Mouse (Mus musculus) layer of hippocampus, postnatal 10 days (tissue): Measurements from ENCODE around the gene Wsb1. TPM values are rescaled to one million over a fixed set of nuclear protein-coding genes. Genes with fewer than 3 reads are reported as not detected.

Experiments
- DNase-seq, 2 experiments: peaks; one replicate each; pipeline ENCODE4 v3.0.0; 2021; ENCODE audit warnings: low spot score in 2 of 2
- total RNA-seq, 2 experiments: library from RNA; stranded (reverse); gene quantifications; 2 replicates each; pipeline ENCODE4 v1.2.3; 2021

The Wsb1 gene
- total RNA-seq, 2 experiments from 2014 or later, result 93.4 to 122 TPM

GRCm38 (mm10) chr11:79218936-79219626, 35.4 kb downstream of the Wsb1 start:
- DNase-seq, result no peak

DNA sequence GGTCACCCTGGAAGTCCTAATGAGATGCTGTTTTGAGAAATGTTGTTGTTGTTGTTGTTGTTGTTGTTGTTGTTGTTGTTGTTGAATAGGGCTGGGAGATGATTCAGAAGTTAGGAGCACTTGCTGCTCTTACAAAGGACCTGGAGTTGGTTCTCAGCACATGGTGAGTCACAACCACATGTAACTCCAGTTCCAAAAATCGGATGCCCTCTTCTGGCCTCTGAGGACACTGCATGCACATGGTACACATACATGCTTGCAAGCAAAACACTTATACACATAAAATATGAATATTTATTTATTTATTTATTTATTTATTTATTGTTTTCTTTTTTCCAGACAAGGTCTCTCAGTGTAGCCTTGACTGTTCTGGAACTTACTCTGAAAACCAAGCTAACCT, 36.4 kb downstream of the Wsb1 start:
- no peak for DNase-seq

DNA sequence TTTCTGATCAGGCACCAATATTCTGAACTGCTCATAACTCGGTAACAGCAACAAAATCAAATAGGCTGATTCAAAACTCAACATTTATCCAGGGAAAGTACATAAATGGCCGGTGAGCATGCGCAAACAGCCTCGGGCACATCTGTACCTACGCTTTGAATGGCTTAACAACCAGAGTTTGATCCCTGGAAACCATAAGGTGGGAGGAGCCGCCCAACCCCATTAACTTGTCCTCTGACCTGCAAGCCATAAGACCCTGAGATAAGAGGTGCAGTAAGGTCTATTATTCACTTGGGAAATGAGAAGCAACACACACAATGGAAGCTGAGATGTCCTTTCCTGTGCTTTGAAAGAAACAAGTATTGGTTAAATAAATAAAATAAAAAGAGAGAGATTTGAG, 37.3 kb downstream of the Wsb1 start:
- no peak for DNase-seq

DNA sequence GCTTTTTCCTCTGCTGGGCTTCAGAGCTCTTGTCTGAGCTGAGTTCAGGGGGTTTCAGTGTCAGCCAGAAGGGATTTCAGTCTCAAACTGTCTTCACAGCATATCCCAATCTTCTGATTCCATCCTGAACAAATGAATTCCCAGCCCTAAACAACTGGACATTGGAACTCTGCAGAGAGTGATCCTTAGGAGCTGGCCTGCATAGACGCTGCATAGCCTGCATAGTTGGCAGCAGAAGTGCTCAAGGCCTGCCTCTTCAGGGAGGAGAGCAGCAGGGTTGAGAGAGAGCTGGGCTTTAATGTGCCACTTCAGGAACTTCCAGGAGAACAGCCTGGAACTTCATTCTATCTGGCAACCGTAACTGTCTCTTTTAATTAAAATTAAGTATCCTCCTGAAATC, 38.9 kb downstream of the Wsb1 start:
- DNase-seq, result no peak

GRCm38 (mm10) chr11:79214015-79214418, 40.5 kb downstream of the Wsb1 start:
- DNase-seq, result peak; percentile 96

GRCm38 (mm10) chr11:79209882-79210471, 44.5 kb downstream of the Wsb1 start:
- DNase-seq, result no peak

GRCm38 (mm10) chr11:79209113-79209512, 45.4 kb downstream of the Wsb1 start:
- DNase-seq, result no peak

DNA sequence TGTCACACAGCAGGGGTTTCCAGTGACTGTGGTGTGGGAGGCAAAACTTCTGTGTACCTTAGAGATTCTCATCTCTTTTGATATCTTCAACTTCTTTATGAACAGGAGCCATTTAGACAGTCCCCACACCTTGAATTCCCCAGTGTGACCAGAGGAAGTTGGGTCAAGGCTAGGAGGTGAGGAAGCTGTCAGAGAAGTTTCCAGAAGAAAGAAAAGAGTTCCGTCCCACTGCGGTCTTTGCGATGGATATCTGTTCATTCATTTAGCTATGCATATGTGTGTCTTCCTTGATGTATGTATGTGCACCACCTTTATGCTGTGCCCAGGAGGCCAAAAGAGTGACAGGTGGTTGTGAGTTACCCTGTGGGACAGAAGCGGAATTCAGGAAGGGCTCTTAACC, 46.0 kb downstream of the Wsb1 start:
- no peak for DNase-seq

GRCm38 (mm10) chr11:79207691-79208090, 46.8 kb downstream of the Wsb1 start:
- no peak for DNase-seq

DNA sequence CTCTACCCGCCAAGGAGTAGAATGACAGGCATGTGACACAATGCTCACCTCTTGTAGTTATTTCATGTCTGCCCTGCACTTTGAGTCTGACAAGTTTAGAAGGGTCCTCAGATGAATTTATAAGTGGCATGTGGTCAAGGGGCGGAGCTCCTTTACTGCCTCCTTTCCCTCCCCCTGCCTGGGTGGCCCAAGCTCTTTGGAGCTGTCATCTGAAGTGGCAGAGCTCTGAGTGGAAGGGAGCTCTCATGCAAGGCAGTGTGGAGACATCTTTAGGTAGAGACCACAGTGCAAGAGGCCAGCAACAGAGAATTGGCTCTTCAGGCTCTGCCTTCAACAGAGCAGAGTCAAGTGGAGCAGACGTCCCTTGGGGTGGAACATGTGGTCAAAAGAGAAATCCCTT, 50.0 kb downstream of the Wsb1 start:
- no peak for DNase-seq

DNA sequence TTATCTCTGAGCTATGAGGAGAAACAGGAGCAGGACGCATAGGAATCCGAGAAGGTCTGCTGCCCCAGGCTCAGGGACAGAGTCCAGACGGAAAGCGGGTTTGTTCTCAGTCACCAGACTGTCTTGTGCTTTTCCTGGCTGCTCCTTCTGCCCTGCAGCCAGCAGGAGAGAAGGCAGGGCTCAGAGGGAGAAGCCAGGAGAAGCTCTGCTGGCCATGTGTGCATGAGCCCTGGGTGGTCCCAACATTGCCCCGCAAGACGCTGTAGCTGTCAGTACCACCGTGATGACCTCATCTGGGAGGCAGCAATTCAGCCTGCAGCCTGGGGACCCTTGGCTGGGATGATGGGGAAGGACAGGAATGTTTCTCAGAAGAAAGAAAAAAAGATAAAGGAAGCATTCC, 54.0 kb downstream of the Wsb1 start:
- no peak for DNase-seq

DNA sequence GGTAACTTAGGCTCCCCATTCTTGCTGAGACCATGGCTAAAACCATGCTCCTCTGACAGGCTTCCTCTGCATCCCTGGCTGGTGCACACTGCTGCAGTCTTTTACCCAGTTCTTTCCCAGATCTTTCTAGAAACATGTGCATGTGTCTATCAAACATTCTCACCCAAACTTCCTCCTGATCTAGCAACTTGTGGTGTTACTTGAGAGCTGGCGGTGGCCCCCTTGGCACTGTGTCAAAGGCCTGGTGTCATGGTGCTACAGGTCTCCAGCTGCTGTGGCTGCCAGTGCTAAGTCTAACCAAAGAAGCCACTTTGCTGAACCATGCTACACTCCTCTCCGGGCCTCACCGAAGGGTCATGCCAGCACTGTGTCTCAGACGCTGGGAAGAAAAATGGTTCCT, 55.9 kb downstream of the Wsb1 start:
- DNase-seq, result no peak

DNA sequence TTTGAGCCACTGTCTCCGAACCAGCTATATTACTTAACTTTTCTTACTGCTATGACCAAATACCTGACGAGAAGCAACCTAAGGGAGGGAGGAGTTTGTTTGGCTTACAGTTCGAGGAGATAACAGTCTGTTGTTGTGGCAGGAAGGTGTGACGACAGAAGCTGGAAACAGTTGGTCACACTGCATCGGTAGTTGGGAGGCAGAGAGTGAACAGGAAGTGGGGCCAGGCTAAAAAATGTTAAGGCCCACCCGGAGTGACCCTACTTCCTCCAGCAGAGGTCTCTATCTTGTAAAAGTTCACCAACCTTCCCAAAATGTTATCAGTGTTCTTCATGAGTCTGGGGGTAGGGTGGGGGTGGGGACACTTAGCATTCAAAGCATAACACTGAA, 56.6 kb downstream of the Wsb1 start:
- DNase-seq, result no peak

GRCm38 (mm10) chr11:79196876-79197845, 57.3 kb downstream of the Wsb1 start:
- no peak for DNase-seq

GRCm38 (mm10) chr11:79196196-79196869, 58.1 kb downstream of the Wsb1 start:
- DNase-seq, result no peak

DNA sequence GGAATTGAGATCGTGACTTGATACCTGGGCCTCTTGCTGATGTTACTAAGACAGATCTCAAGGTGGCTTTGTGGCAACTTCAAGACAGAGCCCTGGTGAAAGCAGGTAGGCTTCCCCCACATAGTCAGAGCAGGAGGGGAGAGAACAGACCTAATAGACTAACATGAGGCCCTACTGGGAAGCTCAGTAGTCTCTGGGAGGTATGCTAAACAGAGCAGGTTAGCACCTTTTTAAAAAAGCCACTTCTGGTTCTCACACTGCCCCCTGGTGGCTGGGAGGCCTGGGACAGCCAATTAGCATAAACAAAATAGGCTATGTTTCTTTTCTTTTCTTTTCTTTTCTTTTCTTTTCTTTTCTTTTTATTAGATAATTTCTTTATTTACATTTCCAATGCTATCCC, 62.3 kb downstream of the Wsb1 start:
- DNase-seq, result no peak

DNA sequence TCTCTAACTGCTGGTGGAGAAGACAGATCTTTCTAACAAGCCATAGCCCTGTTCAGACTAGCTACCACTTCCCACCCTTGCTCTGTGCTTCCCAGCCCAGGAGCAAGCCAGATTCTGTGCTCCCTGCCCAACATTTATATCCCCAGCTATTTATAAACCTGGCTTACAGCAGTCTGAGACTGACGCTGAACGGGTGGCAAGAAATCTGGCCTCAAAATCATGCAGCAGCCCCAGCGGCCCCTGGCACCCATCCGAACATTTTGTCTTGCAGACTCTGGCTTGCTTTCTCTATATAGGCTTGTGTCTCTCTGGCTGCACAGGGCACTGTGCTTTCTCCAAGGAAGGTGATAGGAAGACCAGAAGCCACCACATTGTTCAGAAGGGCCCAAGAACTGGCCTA, 63.3 kb downstream of the Wsb1 start:
- DNase-seq, result peak in 1 of 2 experiments; percentile 52

DNA sequence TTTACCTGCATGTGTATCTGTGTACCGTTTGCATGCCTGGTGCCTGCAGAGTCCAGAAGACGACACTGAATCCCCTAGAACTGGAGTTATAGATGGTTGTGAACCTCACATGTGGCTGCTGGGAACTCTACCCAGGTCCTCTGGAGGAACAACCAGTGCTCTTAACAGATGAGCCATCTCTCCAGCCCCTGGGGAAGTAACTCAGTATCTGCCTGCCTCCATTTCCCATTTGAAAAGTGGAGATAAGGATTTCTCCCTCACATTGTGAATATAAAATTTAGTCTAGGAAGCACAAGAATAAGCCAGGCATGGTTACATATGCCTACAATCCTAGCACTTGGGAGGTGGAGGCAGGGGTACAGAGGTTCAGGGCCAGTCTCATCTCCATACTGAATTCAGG, 64.2 kb downstream of the Wsb1 start:
- DNase-seq, result no peak
